Mouse (Mus musculus) urinary bladder, postnatal 10 days (tissue): ENCODE measurements around the gene Krtap3-1.
"Not testable (repeated sequence)": the region's sequence is repeated elsewhere in the genome, so short reads cannot be mapped to it uniquely, and the experiment has no call there.

Experiments used
- DNase-seq: peaks from one replicate; pipeline ENCODE4 v3.0.0; 2022; ENCODE audit warnings: low spot score

Gene Krtap3-1

DNA sequence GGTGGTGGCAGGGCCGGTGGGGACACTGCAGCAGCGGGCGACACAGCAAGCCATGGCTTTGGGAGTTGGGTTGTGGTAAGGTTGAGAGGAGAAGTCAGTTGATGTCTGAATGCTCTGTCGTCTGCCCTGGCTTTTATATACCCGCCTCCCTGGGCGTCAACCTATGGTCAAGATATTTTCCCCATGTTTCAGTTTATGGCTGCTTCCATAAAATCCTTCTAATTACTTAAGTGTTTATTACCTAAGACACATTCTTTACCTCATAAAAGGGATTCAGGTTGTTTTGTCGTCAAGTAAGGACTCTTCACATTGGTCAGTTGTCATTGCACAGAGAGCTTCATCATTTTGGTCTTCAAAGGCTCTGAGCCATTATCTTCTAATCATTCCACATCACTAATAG lies at the start of gene Krtap3-1:
Krtap3-1 (minus strand) TSS at position 101 of the 400 bp plus-strand sequence.
- DNase-seq = no peak

DNA sequence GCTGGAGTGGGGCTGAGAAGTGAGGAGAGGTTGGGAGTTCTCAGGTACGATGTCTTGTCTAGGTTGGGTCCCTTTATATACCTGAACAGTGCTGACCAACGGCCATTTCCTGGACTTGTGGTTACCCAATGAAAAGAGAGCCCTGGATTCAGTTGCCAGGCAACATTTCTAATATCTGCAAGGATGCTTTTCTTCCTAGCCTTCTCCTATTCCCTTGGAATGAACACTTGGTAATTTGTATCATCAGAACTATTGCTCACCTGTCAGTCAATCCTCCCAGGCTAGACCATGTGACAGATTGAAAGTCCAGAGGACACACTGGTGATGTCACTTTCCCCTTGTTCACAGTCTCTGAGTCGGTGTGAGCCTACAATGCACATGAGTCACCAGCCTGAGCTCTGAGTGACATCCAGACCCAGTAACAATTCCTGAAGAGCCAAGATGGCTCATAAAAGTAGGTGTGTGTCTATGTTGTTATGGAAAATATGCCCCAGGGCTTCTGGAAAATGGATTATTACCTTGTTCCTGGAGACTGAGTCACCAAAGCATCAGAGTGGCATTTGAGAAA lies 48.5 kb upstream of the Krtap3-1 start, which contains the start of gene Krtap2-4:
Krtap2-4 (minus strand) TSS at position 51 of the 568 bp plus-strand sequence.
- DNase-seq = no peak

DNA sequence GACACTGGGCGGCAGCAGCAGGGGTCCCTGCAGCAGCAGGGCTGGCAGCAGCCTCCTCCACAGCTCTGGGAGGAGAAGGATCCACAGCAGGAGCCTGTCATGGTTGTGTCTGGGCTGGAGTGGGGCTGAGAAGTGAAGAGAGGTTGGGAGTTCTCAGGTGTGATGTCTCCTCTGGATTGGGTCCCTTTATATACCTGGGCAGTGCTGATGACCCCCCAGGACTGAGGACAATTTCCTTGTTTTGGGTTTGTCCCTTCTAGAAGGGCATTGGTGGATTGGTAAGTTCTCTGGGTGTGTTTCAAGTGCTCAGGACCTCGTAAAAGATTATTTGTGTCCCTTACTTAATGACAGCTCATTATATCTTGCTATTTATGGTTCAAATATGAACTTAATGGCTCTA lies 43.7 kb upstream of the Krtap3-1 start, which contains the start of gene Gm11937:
Gm11937 (minus strand) TSS at position 101 of the 400 bp plus-strand sequence.
- DNase-seq = not testable (repeated sequence)

DNA sequence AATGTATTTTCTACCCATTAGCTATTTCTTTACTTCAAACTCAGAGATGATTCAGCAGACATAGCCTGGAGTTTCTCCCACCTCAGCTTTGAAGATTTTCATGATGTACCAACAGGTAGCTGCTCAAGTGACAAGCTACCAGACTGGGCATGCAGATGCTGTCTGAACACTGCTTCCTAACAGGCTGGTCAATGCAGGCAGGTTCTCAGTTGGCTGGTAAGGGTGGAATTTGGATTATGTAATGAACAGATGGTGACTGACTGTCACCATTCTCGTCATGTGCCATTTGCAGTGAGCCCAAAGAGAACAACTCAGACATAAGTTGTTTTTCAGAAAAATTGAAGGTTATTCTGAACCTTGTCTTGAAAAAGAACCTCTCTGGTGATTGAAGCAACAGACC lies 42.7 kb upstream of the Krtap3-1 start:
- no peak for DNase-seq

DNA sequence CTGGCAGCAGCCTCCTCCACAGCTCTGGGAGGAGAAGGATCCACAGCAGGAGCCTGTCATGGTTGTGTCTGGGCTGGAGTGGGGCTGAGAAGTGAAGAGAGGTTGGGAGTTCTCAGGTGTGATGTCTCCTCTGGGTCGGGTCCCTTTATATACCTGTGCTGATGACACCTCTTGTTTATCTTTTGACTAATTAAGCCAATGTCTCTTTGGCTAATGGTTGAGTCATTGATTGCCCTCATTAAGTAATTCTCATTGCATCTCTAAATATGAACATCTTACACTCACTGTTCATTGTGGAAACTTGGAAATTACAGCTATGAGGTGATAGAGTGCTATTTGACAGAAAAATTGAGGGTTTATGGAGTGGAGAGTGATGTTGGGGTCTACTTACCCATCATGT lies 36.8 kb upstream of the Krtap3-1 start, which contains the start of gene Gm11938:
Gm11938 (minus strand) TSS at position 101 of the 400 bp plus-strand sequence.
- not testable (repeated sequence) for DNase-seq

DNA sequence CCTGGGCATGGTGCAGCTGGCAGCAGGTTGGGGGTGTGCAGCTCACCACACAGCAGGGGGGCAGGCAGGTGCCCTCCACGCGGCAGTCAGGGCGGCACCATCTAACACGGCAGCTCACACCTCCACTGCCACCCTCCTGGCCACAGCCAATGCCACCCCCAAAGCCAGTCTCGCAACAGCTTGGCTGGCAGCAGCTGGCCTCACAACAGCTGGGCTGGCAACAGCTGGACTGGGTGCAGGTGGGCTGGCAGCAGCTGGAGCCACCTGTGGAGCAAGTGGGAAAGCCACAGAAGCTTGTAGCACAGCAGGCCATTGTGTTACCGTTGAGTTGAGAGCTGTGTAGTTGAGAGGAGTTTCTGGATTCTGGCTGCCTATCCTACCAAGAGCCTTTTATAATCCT lies 31.3 kb upstream of the Krtap3-1 start, which contains the start of gene Krtap9-3:
Krtap9-3 (minus strand) TSS at position 364 of the 400 bp plus-strand sequence.
- DNase-seq = not testable (repeated sequence)

DNA sequence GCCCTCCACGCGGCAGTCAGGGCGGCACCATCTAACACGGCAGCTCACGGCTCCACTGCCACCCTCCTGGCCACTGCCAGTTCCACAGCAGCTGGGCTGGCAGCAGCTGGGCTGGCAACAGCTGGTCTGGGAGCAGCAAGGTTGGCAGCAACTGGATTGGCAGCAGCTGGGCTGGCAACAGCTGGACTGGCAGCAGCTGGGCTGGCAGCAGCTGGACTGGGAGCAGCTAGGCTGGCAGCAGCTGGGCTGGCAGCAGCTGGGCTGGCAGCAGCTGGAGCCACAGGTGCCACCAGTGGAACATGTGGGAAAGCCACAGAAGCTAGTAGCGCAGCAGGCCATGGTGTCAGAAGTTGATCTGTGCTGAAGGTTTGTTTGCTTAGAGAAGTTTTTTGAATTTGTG lies 24.6 kb upstream of the Krtap3-1 start, which contains the start of gene Krtap1-3:
Krtap1-3 (minus strand) TSS at position 359 of the 400 bp plus-strand sequence.
- no peak for DNase-seq

DNA sequence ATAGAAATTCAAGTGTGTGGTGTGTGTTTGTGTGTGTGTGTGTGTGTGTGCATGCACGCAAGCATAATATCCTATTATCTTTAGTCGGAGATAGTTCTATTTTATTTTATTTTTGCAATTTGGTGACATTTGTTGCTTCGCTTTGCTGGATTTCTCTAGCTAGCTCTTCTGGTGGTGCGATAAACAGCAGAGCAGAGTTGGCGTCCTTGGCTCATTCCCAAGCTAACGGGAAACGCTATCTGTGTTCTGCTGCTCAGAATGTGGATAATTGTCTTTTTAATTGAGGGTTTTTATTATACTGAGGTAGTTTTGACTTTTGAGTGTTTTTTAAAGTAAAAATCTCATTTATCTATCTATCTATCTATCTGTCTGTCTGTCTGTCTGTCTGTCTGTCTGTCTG lies 18.7 kb upstream of the Krtap3-1 start:
- DNase-seq = no peak

DNA sequence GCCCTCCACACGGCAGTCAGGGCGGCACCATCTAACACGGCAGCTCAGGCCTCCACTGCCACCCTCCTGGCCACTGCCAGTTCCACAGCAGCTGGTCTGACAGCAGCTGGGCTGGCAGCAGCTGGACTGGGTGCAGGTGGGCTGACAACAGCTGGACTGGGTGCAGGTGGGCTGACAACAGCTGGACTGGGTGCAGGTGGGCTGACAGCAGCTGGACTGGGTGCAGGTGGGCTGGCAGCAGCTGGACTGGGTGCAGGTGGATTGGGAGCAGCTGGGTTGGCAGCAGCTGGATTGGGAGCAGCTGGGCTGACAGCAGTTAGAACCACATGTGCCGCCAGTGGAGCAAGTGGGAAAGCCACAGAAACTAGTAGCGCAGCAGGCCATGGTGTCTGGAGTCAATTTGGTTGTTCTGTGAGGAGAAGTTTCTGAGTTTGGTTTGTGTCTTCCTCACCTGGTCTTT lies 16.8 kb upstream of the Krtap3-1 start, which contains the start of gene Krtap1-4:
Krtap1-4 (minus strand) TSS at position 410 of the 460 bp plus-strand sequence.
- DNase-seq = no peak

DNA sequence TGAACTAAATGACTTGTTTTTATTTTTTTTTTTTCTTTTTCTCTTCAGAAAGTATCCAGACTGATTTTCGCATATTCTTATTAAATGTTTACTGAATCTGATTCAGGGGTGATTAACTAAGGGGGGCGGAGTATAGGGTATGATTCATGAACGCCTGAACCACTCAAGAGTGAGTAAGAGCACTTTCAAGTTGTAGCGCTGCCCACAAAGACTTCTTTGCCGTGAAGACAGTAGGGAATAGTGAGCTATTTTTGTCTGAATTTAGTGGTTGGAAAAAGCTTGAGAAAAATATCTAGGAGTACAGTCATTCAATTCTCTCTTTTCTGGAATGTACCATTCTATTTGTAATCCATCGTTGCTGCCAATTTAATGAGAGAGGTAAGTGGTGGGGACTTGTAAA lies 15.1 kb upstream of the Krtap3-1 start:
- DNase-seq = no peak

DNA sequence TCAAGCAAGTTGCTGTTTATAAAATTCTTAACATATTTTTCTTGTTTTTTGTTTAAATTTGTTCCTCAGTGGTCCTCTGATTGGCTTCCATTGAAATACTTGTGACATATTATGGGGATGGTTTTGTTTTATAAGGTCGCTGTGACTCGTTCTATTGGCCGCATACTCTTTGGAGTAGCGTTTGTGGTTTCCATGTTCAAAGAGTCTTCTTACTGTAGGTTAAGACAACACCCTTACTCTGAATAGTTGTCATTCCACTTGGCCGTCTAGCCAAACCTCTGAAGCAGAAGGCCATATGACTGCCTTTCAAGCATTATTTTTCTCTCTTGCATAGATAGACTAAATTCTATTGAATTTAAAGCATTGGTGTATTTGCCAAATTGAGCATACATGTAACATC lies 14.6 kb upstream of the Krtap3-1 start:
- DNase-seq = no peak

DNA sequence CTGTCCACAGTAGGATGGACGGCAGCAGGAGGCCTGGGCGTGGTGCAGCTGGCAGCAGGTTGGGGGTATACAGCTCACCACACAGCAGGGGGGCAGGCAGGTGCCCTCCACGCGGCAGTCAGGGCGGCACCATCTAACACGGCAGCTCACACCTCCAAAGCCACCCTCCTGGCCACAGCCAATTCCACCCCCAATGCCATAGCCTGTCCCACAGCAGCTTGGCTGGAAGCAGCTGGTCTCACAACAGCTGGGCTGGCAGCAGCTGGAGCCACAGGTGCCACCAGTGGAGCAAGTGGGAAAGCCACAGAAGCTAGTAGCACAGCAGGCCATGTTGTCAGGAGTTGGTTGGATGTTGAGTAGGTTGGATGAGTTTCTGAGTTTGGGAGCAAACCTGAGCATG lies 14.2 kb upstream of the Krtap3-1 start, which contains the start of gene Krtap1-5:
Krtap1-5 (minus strand) TSS at position 381 of the 400 bp plus-strand sequence.
- no peak for DNase-seq

DNA sequence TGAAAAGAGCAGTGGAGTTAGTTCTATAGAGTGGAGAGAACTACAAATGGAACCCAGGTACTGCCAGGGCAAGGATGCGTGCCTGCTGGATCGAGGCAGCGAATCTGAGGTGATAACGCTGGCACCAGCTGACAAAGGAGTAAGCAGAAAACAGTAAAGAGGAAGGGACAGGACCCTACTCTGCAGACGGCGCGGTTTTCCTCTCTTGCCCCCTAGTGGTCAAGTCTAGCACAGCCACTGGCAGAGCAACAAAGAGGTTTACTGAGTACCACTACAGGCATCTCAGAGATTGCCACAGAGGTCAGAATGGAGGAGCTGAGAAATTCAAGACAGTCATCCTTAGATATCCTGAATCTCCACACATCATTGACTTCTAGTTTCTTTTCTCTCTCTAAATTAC lies 7.7 kb upstream of the Krtap3-1 start:
- DNase-seq = peak; percentile 30

DNA sequence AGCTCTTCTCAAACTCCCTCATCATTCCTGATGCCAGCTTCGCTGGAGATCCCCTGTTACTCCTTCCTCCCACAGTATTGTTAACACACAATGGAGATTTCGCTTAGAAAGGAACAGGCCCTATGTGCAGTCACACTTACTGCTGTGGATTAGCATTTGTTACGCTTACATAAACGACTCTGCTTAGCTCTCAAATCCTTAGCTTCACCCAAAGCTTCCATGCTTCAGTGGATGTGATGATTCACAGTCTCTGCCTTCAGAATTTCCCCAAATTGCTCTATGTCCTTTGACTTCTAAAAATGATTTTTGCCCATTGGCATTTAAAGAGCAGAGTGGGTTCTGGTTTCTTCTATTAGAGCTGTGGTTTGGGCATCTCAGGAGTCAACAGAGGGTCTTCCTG lies 6.7 kb upstream of the Krtap3-1 start:
- DNase-seq = no peak

DNA sequence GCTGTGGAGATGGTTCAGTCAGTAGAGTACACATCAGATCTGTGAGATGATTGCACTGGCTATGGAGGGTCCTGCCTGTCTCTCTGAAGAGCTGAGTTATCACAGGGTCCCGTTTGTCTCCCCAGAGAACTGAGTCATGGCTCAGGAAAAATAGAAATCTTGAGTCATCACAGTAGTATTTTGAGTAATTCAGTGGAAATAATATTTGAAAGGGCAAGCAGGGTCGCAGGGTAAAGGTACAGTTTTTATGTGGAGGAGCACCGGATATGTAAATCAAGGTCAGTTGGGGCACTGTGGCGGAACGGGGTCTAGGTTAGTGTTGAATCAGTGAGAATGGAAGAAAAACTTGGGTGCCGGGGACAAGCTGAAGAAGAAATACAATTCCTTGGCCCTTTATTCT lies 3.9 kb downstream of the Krtap3-1 start:
- no peak for DNase-seq

DNA sequence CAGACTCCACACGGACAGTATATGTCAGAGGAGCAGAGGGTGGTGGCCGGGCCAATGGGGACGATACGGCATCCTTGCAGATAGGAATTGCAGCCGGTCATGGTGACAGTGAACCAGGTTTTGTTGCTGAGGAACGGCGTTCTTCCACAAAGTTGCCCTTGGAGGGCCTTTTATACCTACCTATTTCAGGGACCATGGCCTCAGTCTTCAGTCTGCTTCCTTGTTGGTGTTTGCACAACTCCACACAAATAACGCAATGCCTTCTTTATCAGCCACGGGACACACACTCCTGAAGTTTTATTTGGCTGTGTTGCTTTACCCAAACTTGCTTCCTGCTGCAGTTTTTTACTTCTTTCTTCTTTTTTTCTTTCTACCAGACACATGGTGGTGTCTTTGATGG lies 7.1 kb downstream of the Krtap3-1 start, which contains the start of gene Gm11939:
Gm11939 (minus strand) TSS at position 101 of the 400 bp plus-strand sequence.
- DNase-seq = no peak

DNA sequence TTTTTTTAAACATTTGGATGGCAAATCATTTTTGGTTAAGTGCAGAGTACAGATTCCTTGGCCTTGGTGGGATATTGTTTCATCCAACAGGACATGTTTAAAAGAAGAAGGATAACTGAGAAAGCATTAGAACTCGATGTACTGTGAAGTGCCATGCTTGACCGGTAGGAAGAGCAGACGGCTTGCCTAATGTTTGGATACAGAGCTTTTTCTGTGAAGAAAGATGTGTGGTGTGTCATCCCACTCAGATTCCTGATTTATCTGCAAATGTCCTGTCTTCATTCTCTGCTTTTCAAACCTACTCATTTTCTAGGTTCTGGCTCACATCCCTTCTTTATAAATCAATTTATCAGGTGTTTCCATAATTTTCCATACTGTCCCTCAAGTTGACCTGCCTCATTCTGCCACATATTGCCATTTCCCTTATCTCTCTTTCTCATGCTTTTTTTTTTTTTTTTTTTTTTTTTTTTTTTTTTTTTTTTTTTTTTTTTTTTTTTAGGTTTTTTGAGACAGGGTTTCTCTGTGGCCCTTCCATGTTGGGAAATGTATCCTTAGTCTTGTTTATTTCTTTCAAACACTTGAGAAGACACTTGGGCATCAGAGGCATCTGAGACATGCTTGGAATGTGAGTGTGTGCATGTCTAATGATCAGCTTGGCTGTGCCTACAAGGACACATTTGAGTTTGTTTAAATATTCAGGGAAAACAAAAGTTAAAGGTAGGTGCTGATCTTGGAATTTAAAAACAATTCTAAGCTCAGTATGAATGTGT lies 8.3 kb downstream of the Krtap3-1 start:
- DNase-seq = no peak

DNA sequence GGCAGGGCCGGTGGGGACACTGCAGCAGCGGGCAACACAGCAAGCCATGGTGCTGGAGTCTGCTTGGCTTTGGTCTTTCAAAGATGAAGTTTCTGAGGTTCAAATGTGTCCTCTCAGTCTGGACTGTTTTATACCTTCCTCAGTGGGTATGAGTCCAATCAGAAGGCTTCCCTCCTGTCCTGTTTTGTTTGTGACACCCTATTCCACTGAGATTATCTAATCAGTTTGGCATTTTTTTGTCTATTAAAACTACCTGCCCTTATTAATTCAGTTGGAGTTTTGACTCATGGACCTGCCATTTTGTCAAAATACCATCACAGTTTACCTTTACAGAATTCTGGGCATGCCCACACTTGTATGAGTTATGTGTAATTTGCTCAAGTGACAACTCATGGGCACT lies 9.7 kb downstream of the Krtap3-1 start, which contains the start of gene Krtap3-2:
Krtap3-2 (minus strand) TSS at position 101 of the 400 bp plus-strand sequence.
- no peak for DNase-seq

DNA sequence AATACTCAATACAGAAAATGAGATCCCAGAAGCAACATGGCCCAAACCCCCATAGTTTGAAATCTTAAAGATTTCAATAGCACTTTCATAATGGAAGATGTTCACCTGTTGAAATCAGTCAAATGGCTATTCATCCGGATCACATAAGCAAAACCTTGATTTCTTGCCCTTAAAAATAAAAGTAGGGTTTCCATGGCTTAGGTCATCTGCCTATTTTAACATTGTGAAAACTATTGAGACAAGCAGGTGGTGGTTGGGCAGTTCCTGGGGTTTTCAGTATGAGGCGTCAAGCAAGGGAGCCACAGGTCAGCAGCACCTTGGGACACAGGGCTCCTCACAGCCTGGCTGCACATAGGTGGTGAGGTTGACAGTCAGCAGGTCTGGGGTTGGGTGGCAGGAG lies 10.2 kb downstream of the Krtap3-1 start:
- DNase-seq = no peak

DNA sequence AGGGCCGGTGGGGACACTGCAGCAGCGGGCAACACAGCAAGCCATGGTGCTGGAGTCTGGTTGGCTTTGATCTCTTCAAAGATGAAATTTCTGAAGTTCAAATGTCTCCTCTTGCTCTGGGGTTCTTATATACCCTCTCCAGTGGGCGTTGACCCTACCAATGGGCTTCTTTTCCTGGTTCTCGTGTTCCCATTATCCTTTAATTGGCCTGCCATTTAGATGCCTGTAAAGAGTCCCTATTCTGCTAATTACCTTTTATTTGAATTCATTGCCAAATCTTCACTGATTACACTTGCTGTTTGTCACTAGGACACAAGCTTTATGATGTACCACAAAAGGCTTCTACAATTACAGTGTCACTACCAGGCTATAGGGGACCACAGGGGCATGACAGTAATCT lies 15.7 kb downstream of the Krtap3-1 start, which contains the start of gene Krtap3-3:
Krtap3-3 (minus strand) TSS at position 101 of the 400 bp plus-strand sequence.
- DNase-seq = no peak

DNA sequence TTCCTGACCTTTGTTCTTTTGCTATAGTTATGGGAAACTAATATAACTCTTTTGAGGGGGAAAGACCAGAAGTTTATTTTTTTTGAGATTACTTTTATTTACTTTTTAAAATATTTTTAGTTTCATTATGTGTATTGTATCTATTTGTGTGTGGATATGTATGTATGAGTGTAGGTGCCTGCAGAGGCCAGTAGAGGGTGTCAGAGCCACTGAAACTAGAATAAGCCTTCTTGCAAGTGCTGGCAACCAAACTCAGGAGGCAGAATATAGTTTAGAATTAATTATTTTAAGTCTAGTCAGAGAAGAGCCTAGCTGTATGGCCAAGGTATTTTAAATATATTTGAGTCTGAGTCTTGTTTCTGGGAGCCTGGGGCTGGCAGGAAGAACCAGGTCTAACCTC lies 18.5 kb downstream of the Krtap3-1 start:
- DNase-seq = no peak

DNA sequence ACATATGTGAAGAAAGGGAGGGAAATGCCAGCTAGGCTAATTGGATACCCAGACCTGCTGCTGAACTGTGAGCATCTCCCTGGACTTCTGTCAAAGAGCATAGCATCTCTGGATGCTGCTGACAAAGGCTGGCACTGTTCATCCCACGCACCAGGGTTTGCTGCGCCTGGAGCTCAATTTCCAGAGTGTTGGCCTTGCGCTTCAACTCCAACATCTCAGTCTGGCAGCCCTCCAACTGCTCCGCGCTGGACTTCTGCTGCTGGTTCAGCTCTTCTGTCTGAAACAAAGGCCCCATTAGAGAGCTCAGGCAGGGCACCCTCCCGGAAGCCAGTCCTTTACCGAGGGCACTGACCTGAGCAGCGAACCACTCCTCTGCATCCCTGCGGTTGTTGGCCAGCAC lies 26.7 kb downstream of the Krtap3-1 start:
- DNase-seq = no peak
